In genomic region chr10:126901488-126901843, GRCm38 (mm10) we compare ENCODE assay signal across 9 mouse cellular contexts. TPM values are rescaled to one million over a fixed set of nuclear protein-coding genes. Genes with fewer than 3 reads are reported as not detected.
A peak's percentile ranks its signal among the peaks of the same experiment; 100 is the strongest.
DNase-seq lines count a peak whose midpoint lies in the region; ATAC-seq and TF ChIP-seq lines count a peak whose summit lies in the region.
"Had no signal": no experiment of that assay in that cellular context is flagged by ENCODE, and none has a peak within 500 bp of the region (broad histone marks: within the 10 kb centered on the region; RNA-seq: fewer than 3 reads in every experiment).

No protein-coding gene starts in this region.

- H3K9me3 ChIP-seq in embryonic facial prominence, embryonic 14.5 days (ENCODE audit: control insufficient read depth, low read length) = no peaks in the 10 kb centered on the region
- no peaks in the 10 kb centered on the region for H3K9me3 ChIP-seq in intestine, embryonic 14.5 days (ENCODE audit: control insufficient read depth, low read length)
- no peaks in the 10 kb centered on the region for H3K9me3 ChIP-seq in midbrain, postnatal 0 days (ENCODE audit: low read length)

- ATAC-seq in embryonic facial prominence, embryonic 14.5 days (ENCODE audit: low read depth) = no peak
- ATAC-seq in intestine, embryonic 14.5 days (replicated peaks; ENCODE audit: low FRiP score, low TSS enrichment, low read depth) = 0 out of 2 replicates have a peak, but pooled peaks have one; percentile 12
- no peak for ATAC-seq in midbrain, postnatal 0 days (ENCODE audit: low FRiP score)

- no peaks in the 10 kb centered on the region for H3K4me1 ChIP-seq in embryonic facial prominence, embryonic 14.5 days (ENCODE audit: control insufficient read depth, insufficient read depth, low read length)
- peaks cover 6% of the 10 kb centered on the region; the same call in 1 of the 2 replicates for H3K4me1 ChIP-seq in intestine, embryonic 14.5 days (replicated peaks; ENCODE audit: control insufficient read depth, insufficient read depth, low read length)
- H3K4me1 ChIP-seq in midbrain, postnatal 0 days (ENCODE audit: insufficient read depth, low read length) = no peaks in the 10 kb centered on the region

- H3K36me3 ChIP-seq in embryonic facial prominence, embryonic 14.5 days (ENCODE audit: control insufficient read depth, insufficient read depth, low read length) = peaks cover 15% of the 10 kb centered on the region
- peaks cover 12% of the 10 kb centered on the region; the same call in 1 of the 2 replicates for H3K36me3 ChIP-seq in intestine, embryonic 14.5 days (ENCODE audit: control insufficient read depth, insufficient read depth, low read length)
- H3K36me3 ChIP-seq in midbrain, postnatal 0 days (ENCODE audit: insufficient read depth, low read length) = 0 out of 2 replicates have a peak, but pooled peaks cover 2% of the 10 kb centered on the region

- peak overlapping the region; percentile 72 for H3K4me3 ChIP-seq in layer of hippocampus, adult 2 months
- peak overlapping the region; percentile 75 for H3K4me3 ChIP-seq in embryonic facial prominence, embryonic 14.5 days (ENCODE audit: low read depth, low read length)
- H3K4me3 ChIP-seq in intestine, embryonic 14.5 days (ENCODE audit: low read depth, low read length) = peak overlapping the region; percentile 74
- peak overlapping the region; percentile 76 for H3K4me3 ChIP-seq in midbrain, postnatal 0 days (ENCODE audit: low read depth, low read length)

- peak overlapping the region; percentile 61; the same call in 1 of the 2 replicates for H3K27ac ChIP-seq in layer of hippocampus, adult 2 months
- H3K27ac ChIP-seq in embryonic facial prominence, embryonic 14.5 days (replicated peaks; ENCODE audit: low read depth, low read length) = no peak overlapping the region
- no peak overlapping the region for H3K27ac ChIP-seq in intestine, embryonic 14.5 days (ENCODE audit: low read depth)
- 0 out of 2 replicates have a peak overlapping the region, but pooled peaks have one; percentile 43 for H3K27ac ChIP-seq in midbrain, postnatal 0 days (ENCODE audit: low read depth, low read length)
- H3K27ac ChIP-seq: macrophage had no signal

- no peak for TF ChIP-seq CTCF in layer of hippocampus, adult 2 months (conservative IDR thresholded peaks at IDR 0.05)
- TF ChIP-seq CTCF in midbrain, postnatal 0 days (IDR thresholded peaks at IDR 0.05) = peak; percentile 32; the same call in 1 of the 2 replicates

- peak overlapping the region; percentile 93 for H3K4me2 ChIP-seq in embryonic facial prominence, embryonic 14.5 days (ENCODE audit: low read depth, low read length)
- peak overlapping the region; percentile 98 for H3K4me2 ChIP-seq in intestine, embryonic 14.5 days (ENCODE audit: low read length)
- H3K4me2 ChIP-seq in midbrain, postnatal 0 days (ENCODE audit: low read depth, low read length, poor library complexity, severe bottlenecking) = peak overlapping the region; percentile 99

- H3K9ac ChIP-seq in embryonic facial prominence, embryonic 14.5 days (ENCODE audit: low read depth, low read length) = peak overlapping the region; percentile 75
- H3K9ac ChIP-seq in intestine, embryonic 14.5 days (ENCODE audit: low read length) = no peak overlapping the region
- peak overlapping the region; percentile 60 for H3K9ac ChIP-seq in midbrain, postnatal 0 days (replicated peaks; ENCODE audit: low read length, poor library complexity, severe bottlenecking)

- WGBS in embryonic facial prominence, embryonic 14.5 days = 2% methylated on average over 4 of the region's 4 CpGs
- WGBS in intestine, embryonic 14.5 days = 1% methylated on average over 4 of the region's 4 CpGs
- WGBS in midbrain, postnatal 0 days = 0% methylated on average over 4 of the region's 4 CpGs

- no peak for DNase-seq in layer of hippocampus, adult 2 months (ENCODE audit: low spot score in 2 of 2)
- DNase-seq in layer of hippocampus, adult 9-11 months = no peak
- DNase-seq in embryonic facial prominence, embryonic 14.5 days (ENCODE audit: low spot score) = no peak
- no peak for DNase-seq in intestine, embryonic 14.5 days (ENCODE audit: low spot score)
- DNase-seq in midbrain, postnatal 0 days (ENCODE audit: low spot score) = no peak
- DNase-seq in adrenal gland, adult (ENCODE audit: inconsistent age in 2 of 2, low spot score in 1 of 2) = no peak
- no peak for DNase-seq in cerebellum, adult 9-10 months
- DNase-seq in urinary bladder, postnatal 25 days (ENCODE audit: low spot score) = no peak

- H3K27me3 ChIP-seq in embryonic facial prominence, embryonic 14.5 days (replicated peaks; ENCODE audit: control insufficient read depth, insufficient read depth, low read length) = no peaks in the 10 kb centered on the region
- H3K27me3 ChIP-seq in intestine, embryonic 14.5 days (replicated peaks; ENCODE audit: control insufficient read depth, insufficient read depth, low read length) = no peaks in the 10 kb centered on the region
- no peaks in the 10 kb centered on the region for H3K27me3 ChIP-seq in midbrain, postnatal 0 days (ENCODE audit: insufficient read depth, low read length)

RNA-seq across cellular contexts. Expression of gene Atp23, which starts 0.3 kb away (rescaled TPM):
- 1 to 10 TPM; 9.0 to 10.0 TPM for total RNA-seq in layer of hippocampus, adult 2 months (2021)
- 16.7 and 20.6 TPM in 2 replicates for polyA plus RNA-seq in embryonic facial prominence, embryonic 14.5 days (2014; fragmentation: Nextera tagmentation; extraction: Ambion mirVana)
- polyA plus RNA-seq in intestine, embryonic 14.5 days (2014; fragmentation: Nextera tagmentation; extraction: Ambion mirVana) = 21.8 and 22.9 TPM in 2 replicates
- total RNA-seq in midbrain, postnatal 0 days (2014; rRNA removed) = 13.2 and 17.4 TPM in 2 replicates
- polyA plus RNA-seq in midbrain, postnatal 0 days (2015; fragmentation: Nextera tagmentation; extraction: Ambion mirVana) = 18.4 and 19.1 TPM in 2 replicates

Comparison
In these comparisons a context has a peak if more than half of its experiments do, and no peak if none do; other contexts are left out.
1. H3K27ac ChIP-seq: peak in layer of hippocampus, adult 2 months (single experiment) and midbrain, postnatal 0 days (single experiment); none in embryonic facial prominence, embryonic 14.5 days (single experiment) and intestine, embryonic 14.5 days (single experiment).
2. Peak in every context shown above with its lines, with median percentiles within 50 percentile points of each other: H3K4me3 ChIP-seq and H3K4me2 ChIP-seq.